Mouse (Mus musculus) midbrain, embryonic 11.5 days (tissue): Measurements from ENCODE around the gene Zbtb5. TPM values are rescaled to one million over a fixed set of nuclear protein-coding genes. Genes with fewer than 3 reads are reported as not detected.

Experiments used
- ATAC-seq: fragments of 200-750 bp; cut with Nextera tagmentation; 2 replicates; pipeline ENCODE4 v1.8.0; 2017; ENCODE audit warnings: moderate TSS enrichment, moderate library complexity; ENCODE audit not compliant: low FRiP score
- DNase-seq: peaks from one replicate; pipeline ENCODE4 v3.0.0; 2015; ENCODE audit warnings: low spot score; ENCODE audit errors: missing footprints
- H3K27ac ChIP-seq: fragments of 300-500 bp; sonication (generic); 2 replicates; pipeline ENCODE4 v1.5.1; 2014; ENCODE audit warnings: low read depth, low read length
- H3K27me3 ChIP-seq: fragments of 300-500 bp; sonication (generic); 2 replicates; pipeline ENCODE4 v1.6.1; 2014; ENCODE audit warnings: mild to moderate bottlenecking, low read length, moderate library complexity, mixed read lengths; ENCODE audit not compliant: control insufficient read depth, insufficient read depth
- H3K36me3 ChIP-seq: fragments of 300-500 bp; sonication (generic); 2 replicates; pipeline ENCODE4 v1.6.1; 2014; ENCODE audit warnings: mild to moderate bottlenecking, low read length, moderate library complexity, mixed read lengths; ENCODE audit not compliant: control insufficient read depth, insufficient read depth
- H3K4me1 ChIP-seq: fragments of 300-500 bp; sonication (generic); 2 replicates; pipeline ENCODE4 v1.6.1; 2014; ENCODE audit warnings: low read length; ENCODE audit not compliant: control insufficient read depth, insufficient read depth
- H3K4me2 ChIP-seq: fragments of 300-500 bp; sonication (generic); 2 replicates; pipeline ENCODE4 v1.6.1; 2014; ENCODE audit warnings: mild to moderate bottlenecking, moderate library complexity
- H3K4me3 ChIP-seq: fragments of 300-500 bp; sonication (generic); 2 replicates; pipeline ENCODE4 v1.5.1; 2014; ENCODE audit warnings: low read depth, low read length
- H3K9ac ChIP-seq: fragments of 300-500 bp; sonication (generic); 2 replicates; pipeline ENCODE4 v1.6.1; 2014; ENCODE audit warnings: low read length
- H3K9me3 ChIP-seq: fragments of 300-500 bp; sonication (generic); 2 replicates; pipeline ENCODE4 v1.6.1; 2016; ENCODE audit warnings: low read length; ENCODE audit not compliant: control insufficient read depth
- WGBS: fragments of 180-500 bp; shearing (Covaris S2); extraction: QIAGEN DNeasy Blood & Tissue Kit; methylation state at CpG from one replicate; pipeline ENCODE4 v1.1.7; 2014; 5-methylcytosine and 5-hydroxymethylcytosine counted together
- polyA plus RNA-seq: library from polyadenylated mRNA; unstranded; fragments of >200 nt; fragmentation: Nextera tagmentation; extraction: Ambion mirVana; gene quantifications from 2 replicates; pipeline ENCODE4 v1.2.1, GENCODE M21; 2014

Gene Zbtb5
- polyA plus RNA-seq, 1 experiment from 2014 or later: 41.2 TPM

DNA sequence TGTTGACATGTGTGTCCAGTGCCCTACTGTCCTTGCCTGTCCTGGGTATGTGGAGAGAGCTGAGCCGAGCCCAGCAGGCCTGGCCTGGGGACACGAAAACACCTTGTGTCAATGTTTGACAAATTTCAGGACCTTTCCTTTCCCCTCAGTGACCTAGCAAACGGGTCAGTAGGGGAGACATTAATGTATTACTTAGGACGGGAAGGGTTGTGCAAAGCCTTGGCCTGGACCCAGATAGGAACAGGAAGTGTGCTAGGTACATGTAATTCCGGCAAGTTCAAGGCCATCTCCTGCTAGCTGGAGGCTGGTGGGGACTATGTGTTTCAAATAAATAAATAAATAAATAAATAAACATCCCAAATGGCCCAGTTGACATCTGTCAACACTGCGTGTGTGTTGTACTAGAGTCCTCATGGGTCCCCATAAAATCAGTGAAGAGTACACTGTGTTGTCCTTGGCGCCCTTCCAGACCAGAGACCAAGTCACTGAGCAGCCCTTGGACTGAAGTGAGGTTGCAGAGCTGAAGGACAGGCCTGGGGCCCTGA, 32.3 kb downstream of the Zbtb5 start:
- no peaks in the 10 kb centered on the region for H3K27me3 ChIP-seq
- H3K36me3 ChIP-seq: no peaks in the 10 kb centered on the region
- H3K4me1 ChIP-seq: peaks cover 12% of the 10 kb centered on the region; the same call in 1 of the 2 replicates
- H3K4me2 ChIP-seq: no peak overlapping the region
- no peak overlapping the region for H3K27ac ChIP-seq
- ATAC-seq (no peak), DNase-seq (peak; percentile 79)
- no peak overlapping the region for H3K9ac ChIP-seq
- 82% methylated on average over 7 of the region's 7 CpGs for WGBS
- no peak overlapping the region for H3K4me3 ChIP-seq
- no peaks in the 10 kb centered on the region for H3K9me3 ChIP-seq

DNA sequence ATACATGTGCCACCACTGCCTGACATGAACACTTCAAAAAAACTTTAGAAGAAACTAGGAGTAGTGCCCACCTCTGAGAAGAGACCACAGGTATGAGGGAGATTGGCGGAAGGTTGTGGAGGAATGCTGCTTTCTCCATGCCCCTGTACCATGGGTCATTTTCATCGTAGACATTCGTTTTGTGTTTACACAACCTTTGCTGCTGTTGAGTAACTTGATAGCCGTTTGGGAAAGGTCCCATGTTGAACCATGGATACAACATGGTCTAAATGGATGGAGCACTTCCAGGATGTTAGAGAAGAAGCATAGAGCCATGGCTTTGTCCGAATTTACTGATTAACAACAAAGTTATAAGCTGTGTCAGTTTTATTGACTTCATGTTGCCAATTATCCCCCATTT, 34.0 kb downstream of the Zbtb5 start:
- Histone ChIP-seq H3K4me1 (peaks cover 12% of the 10 kb centered on the region; the same call in 1 of the 2 replicates), H3K9ac (no peak overlapping the region), H3K27ac (no peak overlapping the region), H3K4me2 (no peak overlapping the region), H3K36me3 (no peaks in the 10 kb centered on the region), H3K9me3 (no peaks in the 10 kb centered on the region), H3K4me3 (no peak overlapping the region), H3K27me3 (no peaks in the 10 kb centered on the region)
- no peak for ATAC-seq
- peak; percentile 6 for DNase-seq
- WGBS: 83% methylated on average over 5 of the region's 5 CpGs

DNA sequence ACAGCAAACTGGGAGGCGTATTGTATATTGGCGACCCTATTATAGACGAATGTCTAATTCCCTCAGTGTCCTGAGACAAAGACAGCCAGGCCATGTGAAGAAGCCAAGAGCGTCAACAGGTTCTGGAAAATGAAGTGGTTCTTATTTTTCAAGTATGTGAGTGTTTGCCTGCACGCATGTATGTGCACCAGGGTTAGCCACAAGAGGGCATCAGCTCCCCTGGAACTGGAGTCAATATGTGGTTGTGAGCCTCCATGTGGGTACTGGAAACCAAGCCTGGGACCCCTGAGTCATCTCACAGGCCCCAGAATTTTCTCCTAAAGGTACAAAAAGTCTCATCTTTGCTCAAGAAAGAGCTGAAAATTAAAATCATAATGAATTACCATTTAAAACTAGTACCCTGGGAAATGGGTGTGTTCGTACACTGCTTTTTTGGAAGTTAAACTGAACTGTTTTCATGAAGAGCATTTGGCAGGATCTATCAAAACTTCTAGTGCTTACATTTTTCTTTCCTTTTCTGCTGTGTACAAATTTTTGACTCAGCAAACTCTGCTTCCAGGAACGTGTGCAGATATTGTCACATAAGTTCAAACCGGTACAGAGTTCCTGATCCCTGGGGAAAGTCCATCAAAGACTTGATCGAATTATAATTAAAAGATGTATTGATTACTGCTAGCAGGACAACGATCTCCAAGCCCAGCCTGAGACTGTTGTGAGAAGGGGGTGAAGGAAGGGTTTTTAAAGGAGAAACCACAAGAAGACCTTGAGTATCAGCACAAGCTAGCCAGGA, 35.1 kb downstream of the Zbtb5 start:
- 87% methylated on average over 10 of the region's 10 CpGs for WGBS
- Histone ChIP-seq H3K9me3 (no peaks in the 10 kb centered on the region), H3K4me1 (peaks cover 6% of the 10 kb centered on the region; the same call in 1 of the 2 replicates), H3K27ac (no peak overlapping the region), H3K9ac (no peak overlapping the region), H3K4me2 (no peak overlapping the region), H3K27me3 (no peaks in the 10 kb centered on the region), H3K4me3 (no peak overlapping the region), H3K36me3 (no peaks in the 10 kb centered on the region)
- DNase-seq (peak; percentile 62), ATAC-seq (no peak)

DNA sequence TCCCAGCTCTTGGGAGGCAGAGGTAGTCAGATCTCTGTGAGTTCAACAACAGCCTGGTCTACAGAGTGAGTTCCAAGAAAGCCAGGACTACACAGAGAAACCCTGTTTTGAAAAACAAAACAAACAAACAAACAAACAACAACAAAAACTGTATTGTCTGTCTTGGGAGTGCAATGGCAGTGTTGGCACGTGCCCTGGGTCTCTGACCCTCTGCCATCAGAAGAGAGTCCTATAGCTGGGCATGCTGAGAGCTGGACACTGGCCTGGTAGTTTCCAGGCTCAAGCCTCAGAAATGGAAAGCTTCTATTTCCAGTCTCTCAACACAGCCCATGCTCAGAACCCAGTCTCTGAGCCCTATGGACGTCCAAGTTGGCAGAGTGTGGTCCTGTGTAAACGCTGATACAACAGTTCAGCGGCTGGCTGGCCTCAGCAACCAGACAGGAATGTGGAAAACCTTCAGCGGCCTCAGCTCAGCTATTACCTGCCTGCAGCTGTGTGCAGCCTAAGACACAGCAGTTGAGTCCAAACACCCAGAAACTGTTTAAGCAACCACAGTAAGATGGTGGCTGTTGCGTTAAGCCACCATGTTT, 36.1 kb downstream of the Zbtb5 start:
- H3K27ac ChIP-seq: no peak overlapping the region
- WGBS: 79% methylated on average over 6 of the region's 6 CpGs
- H3K27me3 ChIP-seq: no peaks in the 10 kb centered on the region
- no peak overlapping the region for H3K4me2 ChIP-seq
- no peak overlapping the region for H3K9ac ChIP-seq
- no peaks in the 10 kb centered on the region for H3K9me3 ChIP-seq
- ATAC-seq: no peak
- H3K4me1 ChIP-seq: no peaks in the 10 kb centered on the region
- H3K36me3 ChIP-seq: no peaks in the 10 kb centered on the region
- peak; percentile 71 for DNase-seq
- no peak overlapping the region for H3K4me3 ChIP-seq

DNA sequence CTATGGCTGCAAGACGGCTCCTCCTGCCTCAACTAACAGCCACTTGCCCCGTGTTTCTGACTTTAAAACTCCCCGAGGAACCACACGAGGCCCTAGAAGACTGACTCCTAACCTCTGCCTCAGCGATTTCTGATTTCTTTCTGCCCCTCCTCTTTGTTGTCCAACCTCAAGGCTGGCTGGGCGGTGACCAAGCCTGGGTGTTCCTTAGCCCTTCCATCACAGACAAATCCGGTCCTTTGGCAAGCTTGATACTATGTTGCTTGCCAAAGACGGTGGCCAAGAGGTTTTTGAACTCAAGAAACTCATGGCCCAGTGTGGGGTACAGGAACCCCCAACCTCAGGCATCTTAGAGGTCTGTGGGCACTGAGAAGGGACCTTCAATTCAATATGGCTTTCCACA, 37.9 kb downstream of the Zbtb5 start:
- DNase-seq (peak; percentile 51), ATAC-seq (no peak)
- H3K27me3 ChIP-seq: no peaks in the 10 kb centered on the region
- no peak overlapping the region for H3K4me2 ChIP-seq
- 0 out of 2 replicates have a peak, but pooled peaks cover 2% of the 10 kb centered on the region for H3K4me1 ChIP-seq
- H3K4me3 ChIP-seq: no peak overlapping the region
- H3K9ac ChIP-seq: no peak overlapping the region
- 80% methylated on average over 8 of the region's 8 CpGs for WGBS
- no peaks in the 10 kb centered on the region for H3K36me3 ChIP-seq
- no peak overlapping the region for H3K27ac ChIP-seq
- no peaks in the 10 kb centered on the region for H3K9me3 ChIP-seq

DNA sequence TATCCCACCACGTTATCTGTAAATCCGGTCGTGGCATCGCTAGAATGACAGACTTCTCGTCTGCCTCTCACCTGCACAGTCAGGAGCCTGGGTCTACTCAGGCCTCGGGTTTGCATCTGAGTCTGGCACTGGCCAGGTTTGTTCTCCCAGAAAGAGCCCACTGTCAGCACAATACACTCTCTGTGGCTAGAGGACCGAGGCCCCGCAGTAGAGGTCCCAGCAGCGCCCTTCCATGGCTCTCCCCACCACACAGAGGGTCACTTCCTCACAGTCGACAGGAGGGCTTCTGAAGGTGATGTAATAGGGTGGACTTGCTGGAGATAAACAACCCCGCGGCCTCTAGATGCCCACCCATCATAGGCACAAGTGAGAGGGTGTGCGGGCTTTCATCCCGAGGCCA, 38.3 kb downstream of the Zbtb5 start:
- ATAC-seq: peak; percentile 48; the same call in 1 of the 2 replicates
- peak overlapping the region; percentile 24; the same call in 1 of the 2 replicates for H3K9ac ChIP-seq
- H3K27me3 ChIP-seq: no peaks in the 10 kb centered on the region
- H3K4me3 ChIP-seq: no peak overlapping the region
- peak overlapping the region; percentile 19; the same call in 1 of the 2 replicates for H3K4me2 ChIP-seq
- DNase-seq: no peak
- no peak overlapping the region for H3K27ac ChIP-seq
- no peaks in the 10 kb centered on the region for H3K9me3 ChIP-seq
- WGBS: 65% methylated on average over 14 of the region's 14 CpGs
- H3K4me1 ChIP-seq: 0 out of 2 replicates have a peak, but pooled peaks cover 2% of the 10 kb centered on the region
- no peaks in the 10 kb centered on the region for H3K36me3 ChIP-seq

DNA sequence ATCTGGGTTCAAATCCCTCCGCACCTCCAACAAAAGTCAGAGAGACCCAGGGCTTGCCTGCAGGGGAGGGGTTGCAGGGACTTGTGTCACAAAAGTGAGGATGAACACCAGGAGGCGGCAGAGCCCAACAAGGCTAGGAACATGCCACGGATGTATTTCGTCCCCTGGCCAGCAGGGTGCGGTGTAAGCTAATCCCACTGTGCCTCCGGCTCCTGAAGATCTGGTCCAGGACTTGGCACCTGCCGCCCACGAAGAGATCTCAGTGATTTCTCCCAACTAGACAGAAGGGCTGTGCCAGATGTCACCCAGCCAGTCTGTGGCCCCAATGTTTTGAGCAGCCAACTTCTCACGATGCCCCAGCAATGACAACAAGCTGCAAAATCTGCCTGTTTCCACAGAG, 38.8 kb downstream of the Zbtb5 start:
- H3K36me3 ChIP-seq: no peaks in the 10 kb centered on the region
- 0 out of 2 replicates have a peak, but pooled peaks cover 2% of the 10 kb centered on the region for H3K4me1 ChIP-seq
- no peak overlapping the region for H3K4me3 ChIP-seq
- peak overlapping the region; percentile 24; the same call in 1 of the 2 replicates for H3K9ac ChIP-seq
- no peaks in the 10 kb centered on the region for H3K27me3 ChIP-seq
- peak overlapping the region; percentile 19; the same call in 1 of the 2 replicates for H3K4me2 ChIP-seq
- H3K27ac ChIP-seq: no peak overlapping the region
- no peaks in the 10 kb centered on the region for H3K9me3 ChIP-seq
- peak; percentile 52; the same call in 1 of the 2 replicates for ATAC-seq
- WGBS: 15% methylated on average over 9 of the region's 9 CpGs
- peak; percentile 98 for DNase-seq

DNA sequence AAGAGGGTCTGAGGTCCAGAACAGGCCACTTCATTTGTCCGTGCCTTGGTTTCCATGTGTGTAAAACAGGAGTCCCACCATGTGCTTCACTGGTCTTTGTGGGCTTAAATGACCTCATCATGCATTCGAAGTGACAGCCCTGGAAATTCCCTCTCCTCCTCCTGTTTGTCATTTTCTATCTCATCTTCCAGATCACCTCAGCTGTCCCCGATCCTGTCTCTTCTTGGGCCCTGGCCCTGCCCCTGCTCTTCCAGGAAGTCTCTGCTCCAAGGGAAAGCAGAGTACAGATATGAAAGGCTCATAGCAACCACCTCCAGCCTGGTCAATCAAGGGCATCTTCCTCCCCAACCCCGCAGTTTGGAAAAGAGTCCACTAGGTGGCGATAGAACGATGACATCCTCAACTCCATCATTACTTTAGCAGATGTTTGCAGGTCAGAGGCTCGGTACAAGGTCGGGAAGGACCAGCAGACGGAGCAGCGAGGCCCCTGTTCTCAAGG, 41.6 kb downstream of the Zbtb5 start:
- H3K36me3 ChIP-seq: no peaks in the 10 kb centered on the region
- no peak overlapping the region for H3K27ac ChIP-seq
- no peak overlapping the region for H3K4me3 ChIP-seq
- ATAC-seq: 0 out of 2 replicates have a peak, but pooled peaks have one; percentile 22
- WGBS: 23% methylated on average over 10 of the region's 10 CpGs
- H3K4me2 ChIP-seq: no peak overlapping the region
- H3K4me1 ChIP-seq: 0 out of 2 replicates have a peak, but pooled peaks cover 2% of the 10 kb centered on the region
- H3K9ac ChIP-seq: no peak overlapping the region
- no peaks in the 10 kb centered on the region for H3K27me3 ChIP-seq
- H3K9me3 ChIP-seq: no peaks in the 10 kb centered on the region
- DNase-seq: peak; percentile 96

DNA sequence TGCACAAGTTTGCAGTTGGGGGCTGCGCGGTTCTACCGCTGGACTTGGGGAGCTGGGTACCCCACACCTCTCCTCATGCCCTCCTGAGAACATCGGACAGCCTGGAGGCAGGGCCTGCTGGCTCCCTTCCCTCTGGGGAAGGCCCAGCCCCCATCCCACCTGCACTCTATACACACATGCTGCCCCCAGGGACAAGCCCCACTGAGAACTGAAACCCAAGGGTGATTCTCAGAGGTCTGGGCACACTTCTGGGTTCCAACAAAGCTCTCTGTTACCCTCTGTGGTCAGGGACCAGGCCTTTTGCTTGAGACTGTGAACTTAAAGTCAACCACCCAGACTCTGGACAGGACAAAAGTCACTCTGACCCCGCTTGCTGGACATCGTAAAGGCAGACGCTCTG, 42.2 kb downstream of the Zbtb5 start:
- 0 out of 2 replicates have a peak, but pooled peaks cover 2% of the 10 kb centered on the region for H3K4me1 ChIP-seq
- H3K27ac ChIP-seq: no peak overlapping the region
- H3K9me3 ChIP-seq: no peaks in the 10 kb centered on the region
- no peaks in the 10 kb centered on the region for H3K27me3 ChIP-seq
- WGBS: 88% methylated on average over 7 of the region's 7 CpGs
- H3K9ac ChIP-seq: no peak overlapping the region
- no peak overlapping the region for H3K4me3 ChIP-seq
- H3K36me3 ChIP-seq: no peaks in the 10 kb centered on the region
- no peak overlapping the region for H3K4me2 ChIP-seq
- peak; percentile 68 for DNase-seq
- no peak for ATAC-seq
